In genomic region chr5:9878063-9878462, GRCm38 (mm10) we compare ENCODE assay signal across 27 mouse cellular contexts.
"Had no signal": no experiment of that assay in that cellular context is flagged by ENCODE, and none has a peak within 500 bp of the region (broad histone marks: within the 10 kb centered on the region; RNA-seq: fewer than 3 reads in every experiment).

No protein-coding gene starts in this region.

- DNase-seq: cerebellum, adult 9-10 months; cerebellum, adult 9-11 months; cerebellum, postnatal 10 days; cerebellum, postnatal 14 days; cerebellum, postnatal 25 days; cerebellum, postnatal 36 days; embryo, embryonic 11 days; forebrain, postnatal 0 days; gastrocnemius, adult 2 months; gastrocnemius, postnatal 10 days; gastrocnemius, postnatal 14 days; gastrocnemius, postnatal 25 days; gastrocnemius, postnatal 36 days; heart, adult 11 months; heart, adult 18-20 months; heart, adult 2 months had no signal

- H3K4me3 ChIP-seq: embryonic facial prominence, embryonic 10.5 days; embryonic facial prominence, embryonic 12.5 days; embryonic facial prominence, embryonic 13.5 days; embryonic facial prominence, embryonic 15.5 days; erythroblast, embryonic 14.5 days; forebrain, embryonic 10.5 days; forebrain, embryonic 12.5 days; forebrain, embryonic 13.5 days; forebrain, embryonic 15.5 days; gastrocnemius, adult 2 months; heart, adult 2 months had no signal

- H3K9ac ChIP-seq: embryonic facial prominence, embryonic 12.5 days; embryonic facial prominence, embryonic 13.5 days; embryonic facial prominence, embryonic 15.5 days; forebrain, embryonic 12.5 days; forebrain, embryonic 13.5 days; forebrain, embryonic 15.5 days; forebrain, postnatal 0 days had no signal

- H3K27me3 ChIP-seq: embryonic facial prominence, embryonic 12.5 days; embryonic facial prominence, embryonic 13.5 days; embryonic facial prominence, embryonic 15.5 days; forebrain, embryonic 12.5 days; forebrain, embryonic 13.5 days; forebrain, embryonic 15.5 days had no signal

- H3K27ac ChIP-seq: embryonic facial prominence, embryonic 10.5 days; embryonic facial prominence, embryonic 12.5 days; embryonic facial prominence, embryonic 13.5 days; embryonic facial prominence, embryonic 15.5 days; forebrain, embryonic 10.5 days; forebrain, embryonic 12.5 days; forebrain, embryonic 13.5 days; forebrain, embryonic 15.5 days; gastrocnemius, adult 2 months; heart, adult 2 months had no signal

- H3K36me3 ChIP-seq: embryonic facial prominence, embryonic 10.5 days; embryonic facial prominence, embryonic 12.5 days; embryonic facial prominence, embryonic 13.5 days; embryonic facial prominence, embryonic 15.5 days; forebrain, embryonic 10.5 days; forebrain, embryonic 12.5 days; forebrain, embryonic 15.5 days had no signal

- H3K4me1 ChIP-seq: embryonic facial prominence, embryonic 10.5 days; embryonic facial prominence, embryonic 12.5 days; embryonic facial prominence, embryonic 13.5 days; embryonic facial prominence, embryonic 15.5 days; forebrain, embryonic 10.5 days; forebrain, embryonic 12.5 days; forebrain, embryonic 13.5 days; forebrain, embryonic 15.5 days had no signal

- ATAC-seq: forebrain, embryonic 13.5 days; forebrain, embryonic 14.5 days; forebrain, embryonic 15.5 days; forebrain, embryonic 16.5 days; forebrain, postnatal 0 days had no signal

- H3K4me2 ChIP-seq: embryonic facial prominence, embryonic 12.5 days; embryonic facial prominence, embryonic 13.5 days; embryonic facial prominence, embryonic 15.5 days; forebrain, embryonic 12.5 days; forebrain, embryonic 13.5 days; forebrain, embryonic 15.5 days had no signal

- H3K9me3 ChIP-seq: embryonic facial prominence, embryonic 10.5 days; embryonic facial prominence, embryonic 12.5 days; embryonic facial prominence, embryonic 13.5 days; embryonic facial prominence, embryonic 15.5 days; forebrain, embryonic 10.5 days; forebrain, embryonic 12.5 days; forebrain, embryonic 13.5 days; forebrain, embryonic 15.5 days had no signal
